Mouse (Mus musculus): ENCODE data around the gene Bsn. TPM values are rescaled to one million over a fixed set of nuclear protein-coding genes. Genes with fewer than 3 reads are reported as not detected.

Gene Bsn
- polyA plus RNA-seq, 1 experiment: 0.24 TPM

- Histone ChIP-seq H3K4me3 (ENCODE audit: insufficient read depth, low read depth, low read length) (no peak overlapping the region), H3K4me1 (ENCODE audit: control insufficient read depth, insufficient read depth, insufficient read length, low read length) (peaks cover 13% of the 10 kb centered on the region), H3K27ac (replicated peaks; ENCODE audit: low read depth, low read length) (peak overlapping the region; percentile 64)
Measured at GRCm38 (mm10) chr9:108056361-108057261, 133.6 kb downstream of the Bsn start.

- no peak overlapping the region for H3K27ac ChIP-seq (replicated peaks; ENCODE audit: low read depth, low read length)
- no peak overlapping the region for H3K4me3 ChIP-seq (ENCODE audit: insufficient read depth, low read depth, low read length)
- peaks cover 13% of the 10 kb centered on the region for H3K4me1 ChIP-seq (ENCODE audit: control insufficient read depth, insufficient read depth, insufficient read length, low read length)
Measured at GRCm38 (mm10) chr9:108055661-108056237, 134.4 kb downstream of the Bsn start.

DNA sequence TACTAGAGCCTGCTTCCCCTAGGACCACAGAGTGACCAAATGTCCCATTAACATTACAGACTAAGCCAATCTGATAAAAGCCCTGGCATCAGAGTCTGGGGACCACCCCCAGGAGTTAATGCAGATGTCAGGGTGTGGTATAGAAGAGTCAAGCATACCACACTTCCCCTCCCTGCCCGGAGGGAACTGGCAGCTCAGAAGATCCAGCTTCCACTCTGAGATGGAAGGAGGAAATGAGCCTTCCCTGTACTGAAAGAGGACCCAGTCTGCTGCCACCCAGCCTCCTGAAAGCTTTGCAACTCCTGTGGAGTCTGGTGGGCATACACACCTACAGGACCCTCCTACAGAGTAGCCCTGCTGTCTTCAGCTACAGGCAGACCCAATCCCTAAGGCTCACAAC, 135.1 kb downstream of the Bsn start:
- H3K4me3 ChIP-seq (ENCODE audit: insufficient read depth, low read depth, low read length): no peak overlapping the region
- no peak overlapping the region for H3K27ac ChIP-seq (replicated peaks; ENCODE audit: low read depth, low read length)
- peaks cover 13% of the 10 kb centered on the region for H3K4me1 ChIP-seq (ENCODE audit: control insufficient read depth, insufficient read depth, insufficient read length, low read length)

DNA sequence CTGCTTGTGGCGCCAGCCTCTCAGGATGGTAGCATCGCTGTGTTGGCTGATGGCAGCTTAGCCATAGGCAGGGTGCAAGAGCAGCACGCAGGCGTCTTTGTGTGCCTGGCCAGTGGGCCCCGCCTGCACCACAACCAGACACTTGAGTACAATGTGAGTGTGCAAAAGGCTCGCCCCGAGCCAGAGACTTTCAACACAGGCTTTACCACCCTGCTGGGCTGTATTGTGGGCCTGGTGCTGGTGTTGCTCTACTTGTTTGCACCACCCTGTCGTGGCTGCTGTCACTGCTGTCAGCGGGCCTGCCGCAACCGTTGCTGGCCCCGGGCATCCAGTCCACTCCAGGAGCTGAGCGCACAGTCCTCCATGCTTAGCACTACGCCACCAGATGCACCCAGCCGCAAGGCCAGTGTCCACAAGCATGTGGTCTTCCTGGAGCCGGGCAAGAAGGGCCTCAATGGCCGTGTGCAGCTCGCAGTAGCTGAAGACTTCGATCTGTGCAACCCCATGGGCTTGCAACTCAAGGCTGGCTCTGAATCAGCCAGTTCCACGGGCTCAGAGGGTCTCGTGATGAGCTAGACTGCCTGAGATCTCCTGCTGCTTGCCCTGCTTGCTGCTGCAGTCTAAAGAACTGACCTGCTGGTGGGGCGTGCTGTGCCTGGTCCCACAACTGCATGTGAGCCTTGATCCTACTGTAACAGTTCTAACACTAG, 135.7 kb downstream of the Bsn start:
- no peak overlapping the region for H3K4me3 ChIP-seq (ENCODE audit: insufficient read depth, low read depth, low read length)
- H3K27ac ChIP-seq (replicated peaks; ENCODE audit: low read depth, low read length): no peak overlapping the region

DNA sequence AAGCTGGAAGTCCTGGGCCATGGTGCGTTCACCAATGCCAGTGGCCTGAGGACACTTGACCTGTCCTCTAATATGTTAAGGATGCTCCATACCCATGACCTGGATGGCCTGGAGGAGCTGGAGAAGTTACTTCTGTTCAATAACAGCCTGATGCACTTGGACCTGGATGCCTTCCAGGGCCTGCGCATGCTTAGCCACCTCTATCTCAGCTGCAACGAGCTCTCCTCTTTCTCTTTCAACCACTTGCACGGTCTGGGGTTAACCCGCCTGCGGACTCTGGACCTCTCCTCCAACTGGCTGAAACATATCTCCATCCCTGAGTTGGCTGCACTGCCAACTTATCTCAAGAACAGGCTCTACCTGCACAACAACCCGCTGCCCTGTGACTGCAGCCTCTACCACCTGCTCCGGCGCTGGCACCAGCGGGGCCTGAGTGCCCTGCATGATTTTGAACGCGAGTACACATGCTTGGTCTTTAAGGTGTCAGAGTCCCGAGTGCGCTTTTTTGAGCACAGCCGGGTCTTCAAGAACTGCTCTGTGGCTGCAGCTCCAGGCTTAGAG, 136.4 kb downstream of the Bsn start:
- Histone ChIP-seq H3K27ac (replicated peaks; ENCODE audit: low read depth, low read length) (no peak overlapping the region), H3K4me3 (ENCODE audit: insufficient read depth, low read depth, low read length) (no peak overlapping the region), H3K4me1 (ENCODE audit: control insufficient read depth, insufficient read depth, insufficient read length, low read length) (peaks cover 13% of the 10 kb centered on the region)

More for the DNA sequence above, 135.7 kb downstream of the Bsn start:
- H3K4me1 ChIP-seq (ENCODE audit: control insufficient read depth, insufficient read depth, insufficient read length, low read length): peaks cover 13% of the 10 kb centered on the region

DNA sequence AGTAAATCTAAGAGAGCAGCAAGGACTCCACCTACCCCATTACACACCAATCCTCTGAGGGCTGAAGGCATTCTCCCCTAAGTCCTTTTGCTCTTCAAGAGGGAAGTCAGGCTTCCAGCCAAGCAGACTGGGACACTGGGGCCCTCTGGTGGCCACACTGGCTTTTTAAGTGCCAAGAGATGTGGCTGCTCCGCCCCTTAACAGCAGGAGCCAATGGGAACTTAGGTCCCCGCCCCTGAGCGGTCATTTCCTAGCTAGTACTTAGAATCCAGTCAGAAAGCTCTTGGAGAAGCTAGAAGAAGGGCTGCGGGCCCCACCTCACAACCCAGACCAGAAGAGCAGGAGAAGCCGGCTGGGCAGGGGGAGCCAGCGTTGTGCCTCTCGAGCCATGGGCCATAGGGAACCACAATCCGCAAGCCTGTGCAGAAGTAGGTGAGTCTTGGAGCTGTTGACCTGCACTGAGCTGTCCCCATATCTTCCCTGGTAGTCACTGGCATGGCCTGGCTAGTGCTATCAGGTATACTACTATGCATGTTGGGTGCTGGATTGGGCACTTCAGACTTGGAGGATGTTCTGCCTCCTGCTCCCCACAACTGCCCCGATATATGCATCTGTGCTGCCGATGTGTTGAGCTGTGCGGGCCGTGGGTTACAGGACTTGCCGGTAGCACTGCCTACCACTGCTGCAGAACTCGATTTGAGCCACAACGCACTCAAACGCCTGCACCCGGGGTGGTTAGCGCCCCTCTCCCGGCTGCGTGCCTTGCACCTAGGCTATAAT, 137.1 kb downstream of the Bsn start, which contains the start of gene Amigo3:
Amigo3 (plus strand) TSS at position 275 of the 780 bp plus-strand sequence.
- H3K27ac ChIP-seq (replicated peaks; ENCODE audit: low read depth, low read length): no peak within 1 kb of the TSS
- H3K4me3 ChIP-seq (ENCODE audit: insufficient read depth, low read depth, low read length): peak within 1 kb of the TSS; percentile 29; the same call in 1 of the 2 replicates
- H3K4me1 ChIP-seq (ENCODE audit: control insufficient read depth, insufficient read depth, insufficient read length, low read length): peaks cover 13% of the 10 kb centered on the region

- no peak overlapping the region for H3K4me3 ChIP-seq (ENCODE audit: insufficient read depth, low read depth, low read length)
- H3K4me1 ChIP-seq (ENCODE audit: control insufficient read depth, insufficient read depth, insufficient read length, low read length): peaks cover 9% of the 10 kb centered on the region
- no peak overlapping the region for H3K27ac ChIP-seq (replicated peaks; ENCODE audit: low read depth, low read length)
Measured at GRCm38 (mm10) chr9:108052411-108052810, 137.8 kb downstream of the Bsn start.

- no peak overlapping the region for H3K27ac ChIP-seq (replicated peaks; ENCODE audit: low read depth, low read length)
- H3K4me1 ChIP-seq (ENCODE audit: control insufficient read depth, insufficient read depth, insufficient read length, low read length): peaks cover 7% of the 10 kb centered on the region
- no peak overlapping the region for H3K4me3 ChIP-seq (ENCODE audit: insufficient read depth, low read depth, low read length)
Measured at GRCm38 (mm10) chr9:108051931-108052220, 138.3 kb downstream of the Bsn start.

DNA sequence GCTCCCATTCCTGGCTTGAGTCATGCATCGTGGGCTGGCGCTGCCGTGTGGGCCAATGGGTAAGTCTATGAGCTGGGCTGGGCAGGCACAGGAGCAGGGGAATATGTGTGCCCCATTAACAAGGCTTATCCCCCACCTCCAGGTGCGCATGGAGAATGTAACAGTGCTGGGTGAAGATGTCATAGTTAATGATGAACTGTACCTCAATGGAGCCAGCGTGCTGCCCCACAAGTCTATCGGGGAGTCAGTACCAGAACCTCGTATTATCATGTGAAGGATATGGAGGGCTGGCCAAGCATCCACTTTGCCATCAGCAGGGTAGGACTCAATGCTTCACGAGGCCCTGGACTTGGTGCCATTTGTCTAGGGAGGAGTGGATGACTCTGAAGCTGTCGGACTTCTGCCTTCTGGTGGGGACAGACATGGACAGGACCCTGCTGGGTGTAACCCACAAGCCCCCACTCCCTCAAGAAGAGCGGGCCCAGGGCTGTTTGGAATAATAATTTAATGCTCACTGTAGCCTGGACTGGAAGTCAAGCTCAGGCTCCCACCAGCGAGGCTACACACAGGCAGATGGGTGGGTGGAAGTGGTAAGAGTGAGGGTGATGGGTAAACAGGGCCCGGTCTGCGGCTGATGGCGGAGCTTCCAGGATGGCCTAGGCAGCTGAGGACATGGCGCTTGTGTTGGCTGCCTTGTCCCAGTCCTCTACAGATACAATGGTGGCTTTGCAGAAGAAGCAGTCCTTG, 138.8 kb downstream of the Bsn start:
- Histone ChIP-seq H3K27ac (replicated peaks; ENCODE audit: low read depth, low read length) (no peak overlapping the region), H3K4me1 (ENCODE audit: control insufficient read depth, insufficient read depth, insufficient read length, low read length) (peaks cover 3% of the 10 kb centered on the region; the same call in 1 of the 2 replicates), H3K4me3 (ENCODE audit: insufficient read depth, low read depth, low read length) (no peak overlapping the region)

DNA sequence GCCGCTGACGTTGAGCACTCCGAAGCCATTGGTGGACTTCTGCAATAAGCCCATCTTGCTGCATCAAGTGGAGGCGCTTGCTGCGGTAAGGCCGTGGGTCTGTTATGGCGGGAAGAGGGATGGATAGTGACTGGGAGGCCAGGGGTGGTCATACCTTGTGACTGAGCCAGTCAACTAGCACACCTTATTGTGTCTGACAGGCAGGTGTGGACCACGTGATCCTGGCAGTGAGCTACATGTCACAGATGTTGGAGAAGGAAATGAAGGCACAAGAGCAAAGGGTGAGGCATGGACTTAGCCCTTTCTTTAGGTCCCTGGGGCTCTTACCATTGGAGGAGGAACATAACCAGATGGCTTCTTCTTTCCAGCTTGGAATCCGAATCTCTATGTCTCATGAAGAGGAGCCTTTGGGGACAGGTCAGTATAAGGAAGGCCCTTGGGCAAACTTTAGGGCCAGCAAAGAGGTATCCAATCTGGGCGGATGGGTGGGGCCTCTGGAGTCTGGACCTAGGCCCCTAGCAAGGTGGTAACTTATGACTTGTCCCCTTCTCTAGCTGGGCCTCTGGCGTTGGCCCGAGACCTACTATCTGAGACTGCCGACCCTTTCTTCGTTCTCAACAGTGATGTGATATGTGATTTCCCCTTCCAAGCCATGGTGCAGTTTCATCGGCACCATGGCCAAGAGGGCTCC, 140.5 kb downstream of the Bsn start:
- Histone ChIP-seq H3K4me3 (ENCODE audit: insufficient read depth, low read depth, low read length) (peak overlapping the region; percentile 90), H3K4me1 (ENCODE audit: control insufficient read depth, insufficient read depth, insufficient read length, low read length) (peaks cover 3% of the 10 kb centered on the region; the same call in 1 of the 2 replicates), H3K27ac (replicated peaks; ENCODE audit: low read depth, low read length) (peak overlapping the region; percentile 76)

GRCm38 (mm10) chr9:108049016-108049455, 141.1 kb downstream of the Bsn start, which contains the start of gene Gmppb:
Gene Gmppb, plus strand, starts transcription at chr9:108049242.
- Histone ChIP-seq H3K4me3 (ENCODE audit: insufficient read depth, low read depth, low read length) (peak within 1 kb of the TSS; percentile 90), H3K27ac (replicated peaks; ENCODE audit: low read depth, low read length) (peak within 1 kb of the TSS; percentile 76), H3K4me1 (ENCODE audit: control insufficient read depth, insufficient read depth, insufficient read length, low read length) (peaks cover 3% of the 10 kb centered on the region; the same call in 1 of the 2 replicates)

DNA sequence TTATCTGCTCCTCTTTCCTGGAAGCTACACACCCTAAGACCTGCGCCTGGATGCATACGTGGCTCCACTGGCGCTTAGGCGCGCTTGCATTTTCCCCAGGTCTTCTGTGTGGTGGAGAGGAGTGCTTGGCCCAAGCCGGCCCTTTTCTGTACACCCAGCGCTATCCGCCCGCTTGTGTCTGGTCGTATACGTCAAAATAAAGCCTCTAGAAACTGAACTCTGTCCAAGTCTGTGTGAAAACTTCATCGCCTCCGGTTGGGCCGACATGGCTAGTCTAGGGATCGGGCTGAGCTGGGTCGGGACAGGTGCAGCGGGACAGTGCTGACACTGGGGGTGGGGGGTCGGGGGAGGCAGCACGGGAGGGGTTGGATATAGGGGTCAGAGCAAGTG, 141.6 kb downstream of the Bsn start:
- Histone ChIP-seq H3K4me1 (ENCODE audit: control insufficient read depth, insufficient read depth, insufficient read length, low read length) (peaks cover 3% of the 10 kb centered on the region; the same call in 1 of the 2 replicates), H3K27ac (replicated peaks; ENCODE audit: low read depth, low read length) (no peak overlapping the region), H3K4me3 (ENCODE audit: insufficient read depth, low read depth, low read length) (peak overlapping the region; percentile 52)
